Mouse (Mus musculus) Patski (cell line): ENCODE results near the gene Grk1. TPM values are rescaled to one million over a fixed set of nuclear protein-coding genes. Genes with fewer than 3 reads are reported as not detected.

ENCODE experiments used
- ATAC-seq: fragments of 100-300 bp; one replicate; pipeline ENCODE4 v1.8.0; 2021
- CTCF ChIA-PET: fragments of 350-600 bp; sonication (Branson Sonifier 250); formaldehyde crosslinking; loops from one replicate; lab custom pipeline; 2022; ENCODE audit warnings: inconsistent platforms; lab: Charles Lee
- POLR2A ChIA-PET: fragments of 350-600 bp; sonication (Branson Sonifier 250); formaldehyde crosslinking; loops from one replicate; lab custom pipeline; 2022; ENCODE audit warnings: antibody characterized with exemption, inconsistent platforms; lab: Charles Lee
- DNase-seq: peaks from one replicate; pipeline ENCODE4 v3.0.0-alpha.2; 2011; ENCODE audit warnings: low read depth, low spot score
- H3K27me3 ChIP-seq: fragments of 371-371 bp; one replicate; pipeline ENCODE4 v1.5.1; 2021
- CTCF ChIP-seq: fragments of 100-300 bp; IDR thresholded peaks from one replicate; pipeline ENCODE4 v1.5.1; 2021
- in situ Hi-C: fragments of 300-500 bp; cut with MboI; formaldehyde crosslinking; loops from 3 replicates; pipeline ENCODE4 v1.11.1; 2018; ENCODE audit warnings: low pct_unique_long_range_greater_than_20kb, mixed read lengths
- polyA plus RNA-seq: library from polyadenylated mRNA; unstranded; gene quantifications from one replicate; pipeline ENCODE4 v1.2.3, GENCODE M21; 2021

Gene Grk1
- polyA plus RNA-seq: not detected

- POLR2A ChIA-PET: no interaction called here
- in situ Hi-C loops: no loop called here
- CTCF ChIA-PET: interaction anchor here (1.6 kb wide), 1 partner anchor 10 kb away, joined by 6 read pairs; no protein-coding TSS in a partner anchor
- ATAC-seq (no peak), DNase-seq (no peak)
- H3K27me3 ChIP-seq: peaks cover 33% of the 10 kb centered on the region
- TF ChIP-seq CTCF: no peak
Observed at GRCm38 (mm10) chr8:13404666-13405131, at the start of gene Grk1. Gene Grk1, plus strand, starts transcription at chr8:13405081.

GRCm38 (mm10) chr8:13356221-13356620 lies 48.7 kb upstream of the Grk1 start:
- H3K27me3 ChIP-seq: no peaks in the 10 kb centered on the region
- DNase-seq (no peak), ATAC-seq (no peak)
- CTCF ChIA-PET: no interaction called here
- POLR2A ChIA-PET: no interaction called here
- TF ChIP-seq CTCF: no peak
- in situ Hi-C loops: no loop called here

GRCm38 (mm10) chr8:13356681-13357080 lies 48.2 kb upstream of the Grk1 start:
- ChIA-PET POLR2A (interaction anchor here (0.5 kb wide), 1 partner anchor 681 kb away, joined by 6 read pairs; no protein-coding TSS in a partner anchor), CTCF (no interaction called here)
- in situ Hi-C loops: no loop called here
- H3K27me3 ChIP-seq: no peaks in the 10 kb centered on the region
- DNase-seq (no peak), ATAC-seq (no peak)
- no peak for TF ChIP-seq CTCF

- ChIA-PET CTCF (no interaction called here), POLR2A (no interaction called here)
- in situ Hi-C loops: no loop called here
- H3K27me3 ChIP-seq: no peaks in the 10 kb centered on the region
- DNase-seq: no peak
- no peak for TF ChIP-seq CTCF
- ATAC-seq: no peak
Observed at GRCm38 (mm10) chr8:13360213-13360612, 44.7 kb upstream of the Grk1 start.

GRCm38 (mm10) chr8:13361865-13362264 lies 43.0 kb upstream of the Grk1 start:
- no peak for TF ChIP-seq CTCF
- CTCF ChIA-PET: no interaction called here
- DNase-seq: no peak
- POLR2A ChIA-PET: no interaction called here
- in situ Hi-C loops: no loop called here
- H3K27me3 ChIP-seq: no peaks in the 10 kb centered on the region
- ATAC-seq: no peak

GRCm38 (mm10) chr8:13373151-13373662 lies 31.7 kb upstream of the Grk1 start:
- POLR2A ChIA-PET: interaction anchor here (0.7 kb wide), 1 partner anchor 393 kb away, joined by 3 read pairs; no protein-coding TSS in a partner anchor
- DNase-seq (peak; percentile 38), ATAC-seq (peak; percentile 85)
- no peaks in the 10 kb centered on the region for H3K27me3 ChIP-seq
- CTCF ChIA-PET: no interaction called here
- TF ChIP-seq CTCF: no peak
- in situ Hi-C loops: no loop called here

GRCm38 (mm10) chr8:13381630-13382029 lies 23.3 kb upstream of the Grk1 start:
- H3K27me3 ChIP-seq: no peaks in the 10 kb centered on the region
- POLR2A ChIA-PET: no interaction called here
- in situ Hi-C loops: no loop called here
- ATAC-seq (no peak), DNase-seq (no peak)
- CTCF ChIA-PET: interaction anchor here (1.2 kb wide), 1 partner anchor 14 kb away, joined by 3 read pairs; no protein-coding TSS in a partner anchor
- TF ChIP-seq CTCF: no peak

- ChIA-PET POLR2A (no interaction called here), CTCF (interaction anchor here (1.7 kb wide), 1 partner anchor 30 kb away, joined by 4 read pairs; no protein-coding TSS in a partner anchor)
- in situ Hi-C loops: no loop called here
- DNase-seq (no peak), ATAC-seq (no peak)
- no peak for TF ChIP-seq CTCF
- H3K27me3 ChIP-seq: no peaks in the 10 kb centered on the region
Observed at GRCm38 (mm10) chr8:13382536-13382935, 22.3 kb upstream of the Grk1 start.

- CTCF ChIA-PET: interaction anchor here (1.7 kb wide), 1 partner anchor 29 kb away, joined by 4 read pairs; no protein-coding TSS in a partner anchor
Observed at GRCm38 (mm10) chr8:13382999-13383398, 21.9 kb upstream of the Grk1 start.

GRCm38 (mm10) chr8:13386366-13386765 lies 18.5 kb upstream of the Grk1 start:
- CTCF ChIA-PET: no interaction called here
- ATAC-seq (no peak), DNase-seq (no peak)
- in situ Hi-C loops: no loop called here
- POLR2A ChIA-PET: no interaction called here
- TF ChIP-seq CTCF: no peak
- peaks cover 5% of the 10 kb centered on the region for H3K27me3 ChIP-seq

More at GRCm38 (mm10) chr8:13382999-13383398, 21.9 kb upstream of the Grk1 start:
- POLR2A ChIA-PET: no interaction called here
- ATAC-seq (no peak), DNase-seq (no peak)
- H3K27me3 ChIP-seq: no peaks in the 10 kb centered on the region
- TF ChIP-seq CTCF: no peak
- in situ Hi-C loops: no loop called here

- peaks cover 5% of the 10 kb centered on the region for H3K27me3 ChIP-seq
- no peak for ATAC-seq
- POLR2A ChIA-PET: no interaction called here
- CTCF ChIA-PET: no interaction called here
- DNase-seq: no peak
- in situ Hi-C loops: no loop called here
- TF ChIP-seq CTCF: no peak
Observed at GRCm38 (mm10) chr8:13387728-13388127, 17.2 kb upstream of the Grk1 start.
